Mouse (Mus musculus) right cerebral cortex, postnatal 10 days (tissue): ENCODE data around the gene AI467606.
"Not testable (repeated sequence)": the region's sequence is repeated elsewhere in the genome, so short reads cannot be mapped to it uniquely, and the experiment has no call there.

ENCODE experiments used
- DNase-seq, 2 experiments: peaks; one replicate each; pipeline ENCODE4 v3.0.0; 2021; ENCODE audit warnings: low spot score in 2 of 2

Gene AI467606

DNA sequence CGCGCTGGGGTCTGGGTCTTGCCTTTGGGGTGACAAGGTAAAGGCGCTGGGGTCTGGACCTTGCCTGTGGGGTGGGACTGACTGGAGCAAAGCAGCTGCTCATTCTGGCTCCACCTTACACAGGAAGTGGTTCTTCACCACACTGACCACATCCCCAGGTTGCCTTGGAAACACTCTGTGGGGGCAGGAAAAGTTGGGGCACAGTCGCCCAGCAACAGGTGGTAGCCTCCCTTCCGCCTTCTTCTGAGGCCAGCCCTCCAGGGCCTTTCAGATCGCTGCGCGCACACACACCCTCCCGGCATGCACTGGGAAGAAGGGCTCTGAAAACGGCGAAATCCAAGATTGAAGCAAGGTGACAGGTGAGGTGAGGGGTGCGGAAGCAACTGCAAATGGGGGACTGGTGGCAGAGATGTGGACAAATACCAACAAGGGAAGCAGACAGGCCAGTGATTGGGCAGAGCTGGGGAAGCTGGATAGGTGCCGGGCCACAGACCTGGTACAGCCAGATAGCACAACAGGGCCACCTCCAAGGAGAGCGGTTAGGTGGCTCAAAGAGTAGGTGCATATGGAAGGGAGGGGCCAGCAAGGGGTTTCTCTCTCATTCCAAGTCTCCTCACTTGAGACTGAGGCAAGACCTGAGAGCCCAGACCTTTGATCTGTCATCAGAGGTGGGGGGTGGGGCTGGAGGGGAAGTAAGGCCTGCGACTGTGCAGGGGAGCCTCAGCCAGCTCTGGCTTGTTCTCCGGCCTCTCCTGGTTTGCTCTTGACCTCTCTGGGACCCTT is at the start of gene AI467606:
Gene AI467606 (plus strand): TSS at position 246 of the 783 bp plus-strand sequence.
- peak; percentile 50 to 54 for DNase-seq

DNA sequence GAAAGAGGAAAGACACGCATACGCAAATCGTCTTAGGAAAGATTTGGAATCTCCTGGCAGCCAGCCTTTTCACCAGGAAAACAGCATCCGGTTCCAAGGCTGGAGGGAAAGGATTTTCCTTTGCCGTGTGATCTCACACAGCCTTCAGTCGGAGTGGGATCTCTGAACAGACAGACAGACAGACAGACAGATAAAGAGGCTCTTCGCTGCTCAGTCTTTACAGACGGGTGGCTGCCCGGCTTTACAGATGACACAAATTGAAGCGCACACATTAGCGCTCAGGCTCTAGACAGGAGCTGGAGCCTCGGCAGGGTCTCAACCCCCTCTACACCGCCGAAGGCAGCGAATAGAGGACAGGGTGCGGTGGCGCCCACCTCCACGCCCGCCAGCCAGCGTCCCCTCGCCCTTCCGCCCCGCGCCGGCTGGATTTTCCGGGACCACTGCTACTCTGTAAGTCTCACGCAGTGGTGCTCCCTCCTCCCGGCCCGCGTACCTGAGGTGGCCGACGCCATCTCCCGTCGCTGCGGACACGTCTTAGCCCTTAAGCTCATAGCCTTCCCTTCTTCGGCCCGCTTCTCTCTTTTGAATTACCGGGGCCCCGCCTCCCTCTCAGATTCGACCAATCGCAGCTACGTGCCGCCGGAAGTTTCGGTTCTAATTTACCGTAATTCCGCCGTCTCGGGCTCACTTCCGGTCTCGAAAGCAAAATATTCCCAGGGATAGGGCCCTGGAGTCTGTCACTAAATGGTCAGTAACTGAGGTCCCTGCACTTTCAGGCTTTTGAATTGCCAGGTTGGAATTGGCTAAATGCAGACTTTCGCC is 49.1 kb upstream of the AI467606 start, which contains the start of gene Kif22:
Gene Kif22 (minus strand): TSS at position 621 of the 822 bp plus-strand sequence.
- DNase-seq, result peak; percentile 93 to 94

DNA sequence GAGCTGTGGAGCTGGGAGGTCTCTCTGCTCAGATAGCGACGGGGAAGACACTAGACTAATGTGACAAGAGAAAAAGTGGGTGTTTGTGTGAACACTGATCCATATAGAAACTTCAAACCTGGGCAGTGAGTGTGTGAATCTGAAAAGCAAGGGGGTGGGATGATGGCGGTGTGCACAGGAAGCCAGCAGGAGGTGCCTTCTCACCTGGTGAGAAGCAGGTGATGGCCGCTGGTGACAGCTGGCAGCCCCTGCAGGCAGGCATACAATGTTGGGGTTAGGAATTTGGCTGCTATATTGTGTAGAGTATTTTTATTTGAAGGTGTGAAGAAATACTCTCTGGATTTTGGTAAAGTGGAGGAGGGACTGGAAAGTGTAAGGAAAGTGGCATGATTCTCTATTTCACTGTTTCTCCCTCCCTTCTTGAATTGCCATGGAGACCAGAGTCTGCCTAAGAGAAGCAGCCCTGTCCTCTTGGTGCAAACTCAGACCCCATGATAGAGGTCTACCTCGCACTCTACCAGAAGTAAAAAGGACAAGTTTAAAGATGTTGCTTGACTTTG is 36.1 kb upstream of the AI467606 start:
- no peak for DNase-seq

DNA sequence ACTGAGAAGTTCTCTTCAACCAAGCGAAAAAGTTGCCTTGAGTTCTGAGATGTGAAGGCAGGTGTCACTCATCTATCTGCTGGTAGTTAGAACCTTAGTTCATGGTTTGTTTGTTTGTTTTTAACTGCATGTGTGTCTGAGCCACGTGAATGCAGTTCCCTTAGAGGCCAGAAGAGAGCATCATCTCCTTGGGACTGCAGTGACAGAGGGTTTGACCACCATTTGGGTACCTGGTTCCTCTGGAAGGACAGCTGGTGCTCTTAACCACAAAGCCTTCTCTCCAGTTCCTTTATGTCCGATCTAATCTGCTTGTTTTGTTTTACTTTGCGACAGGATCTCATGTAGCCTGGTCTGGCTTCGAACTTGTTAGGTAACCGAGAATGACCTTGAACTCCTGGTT is 25.6 kb upstream of the AI467606 start:
- no peak for DNase-seq

DNA sequence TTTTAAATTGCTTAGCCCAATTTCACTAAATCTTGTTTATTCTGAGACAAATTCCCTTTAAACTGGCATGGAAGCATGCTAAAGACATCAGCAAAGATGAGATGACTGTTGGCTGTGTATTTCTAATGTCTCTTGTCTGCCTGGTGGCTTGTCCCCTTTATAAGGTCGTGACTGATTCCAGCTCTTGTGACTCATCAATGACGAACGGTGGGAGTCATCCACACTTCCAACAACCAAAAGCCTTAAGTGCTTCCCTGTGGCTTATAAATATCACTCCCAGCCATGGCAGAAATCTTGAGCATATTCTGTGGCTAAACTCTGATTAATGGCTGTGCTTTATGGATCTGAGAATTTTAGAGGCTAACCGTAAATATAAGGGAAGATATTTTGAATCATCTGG is 24.8 kb upstream of the AI467606 start:
- no peak for DNase-seq

DNA sequence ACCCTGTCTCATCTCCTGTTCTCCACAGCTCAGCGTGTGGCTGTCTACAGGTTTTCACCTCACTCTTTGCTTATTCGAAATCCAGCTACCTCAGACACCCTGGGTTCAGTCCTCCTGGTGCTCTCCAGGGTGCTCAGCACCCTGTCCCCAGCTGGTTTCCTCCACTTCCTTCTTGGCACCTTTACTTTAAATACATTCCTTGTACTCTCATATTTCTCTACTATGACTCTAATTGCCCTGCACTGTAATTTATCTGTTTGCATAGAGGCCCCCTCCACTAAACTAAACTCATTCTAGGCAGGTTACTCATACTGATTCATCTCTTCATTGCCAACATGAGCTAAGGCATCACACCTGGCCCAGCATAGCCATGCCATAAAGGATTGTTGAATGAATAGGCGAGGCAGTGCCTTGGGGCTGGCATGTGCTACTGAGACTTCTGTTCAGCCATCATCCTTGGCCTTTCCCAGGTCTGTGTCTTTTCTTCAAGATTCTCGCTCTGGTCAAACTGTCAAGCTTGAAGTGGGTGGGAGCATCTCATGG is 20.2 kb upstream of the AI467606 start:
- DNase-seq, result no peak

DNA sequence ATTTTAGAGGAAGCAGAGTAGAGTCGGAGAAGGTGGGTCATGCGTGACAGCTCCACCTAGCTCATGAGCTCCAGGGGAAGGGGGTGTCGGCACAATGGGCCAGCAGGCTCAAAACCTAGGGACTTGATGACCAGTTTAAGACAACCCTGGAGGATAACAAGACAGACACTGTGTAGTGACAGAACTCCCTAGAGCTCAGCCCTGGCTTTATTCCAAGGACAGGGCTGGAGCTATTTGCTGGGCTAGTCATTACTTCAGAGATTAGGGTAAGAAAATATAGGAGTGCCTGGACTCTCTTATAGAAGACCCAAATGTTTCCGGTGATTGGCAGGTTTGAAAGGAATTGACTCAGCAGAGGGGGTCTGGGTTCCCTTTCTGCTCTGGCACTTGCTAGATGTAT is 17.9 kb upstream of the AI467606 start:
- no peak for DNase-seq

DNA sequence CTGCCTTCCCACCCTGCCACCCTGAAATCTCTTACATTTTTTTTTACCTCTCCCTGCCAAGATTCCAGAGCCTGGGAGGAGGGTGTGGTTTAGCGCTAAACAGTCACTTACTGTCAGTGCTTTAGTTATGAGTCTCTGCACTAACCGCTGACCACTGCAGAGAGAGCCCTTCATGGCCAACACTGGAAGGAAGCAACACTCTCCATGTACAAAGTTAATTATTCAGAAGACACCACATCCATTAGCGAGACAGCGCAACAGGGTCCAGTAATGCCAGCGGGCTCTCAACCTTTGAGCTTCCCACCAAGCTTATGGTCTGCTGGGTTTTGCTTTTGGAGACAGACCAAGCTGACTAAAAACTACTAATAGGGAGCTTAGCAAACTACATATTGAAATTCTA is 15.0 kb upstream of the AI467606 start:
- DNase-seq, result no peak

DNA sequence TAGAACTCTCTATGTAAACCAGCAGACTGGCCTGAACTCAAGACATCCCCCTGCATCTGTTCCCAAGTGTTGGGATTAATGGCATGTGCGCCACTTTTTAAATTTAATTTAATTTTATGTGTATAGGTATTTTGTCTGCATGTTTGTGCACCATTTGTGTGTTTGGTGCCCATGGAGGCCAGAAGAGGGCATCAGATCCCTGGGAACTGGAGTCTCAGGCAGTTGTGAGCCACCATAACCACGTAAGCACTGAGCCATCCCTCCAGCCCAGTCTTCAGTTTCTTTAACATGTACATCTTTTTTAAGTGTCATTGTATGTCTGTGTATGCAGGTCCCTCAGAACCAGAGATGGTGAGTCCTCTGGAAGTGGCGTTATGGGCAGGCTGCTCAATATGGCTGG is 13.5 kb upstream of the AI467606 start:
- no peak for DNase-seq

DNA sequence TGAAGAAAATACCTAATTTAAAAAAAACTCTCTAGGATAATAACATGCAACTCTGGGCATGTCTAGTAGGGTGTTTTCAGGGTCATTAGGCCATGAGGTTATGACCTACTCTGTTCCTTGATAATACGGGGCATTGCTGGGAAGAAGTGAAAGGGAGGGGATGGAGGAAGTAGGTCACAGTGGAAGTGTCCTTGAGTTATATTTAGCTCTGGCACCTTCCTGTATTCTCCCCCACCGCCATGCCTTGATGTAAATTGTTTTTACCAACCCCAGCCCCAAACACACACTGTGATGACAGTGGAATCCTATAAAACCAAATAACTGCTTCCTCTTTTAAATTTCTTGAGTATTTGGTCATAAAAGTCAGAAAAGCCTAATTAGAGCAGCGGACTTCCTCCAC is 11.1 kb upstream of the AI467606 start:
- no peak for DNase-seq

DNA sequence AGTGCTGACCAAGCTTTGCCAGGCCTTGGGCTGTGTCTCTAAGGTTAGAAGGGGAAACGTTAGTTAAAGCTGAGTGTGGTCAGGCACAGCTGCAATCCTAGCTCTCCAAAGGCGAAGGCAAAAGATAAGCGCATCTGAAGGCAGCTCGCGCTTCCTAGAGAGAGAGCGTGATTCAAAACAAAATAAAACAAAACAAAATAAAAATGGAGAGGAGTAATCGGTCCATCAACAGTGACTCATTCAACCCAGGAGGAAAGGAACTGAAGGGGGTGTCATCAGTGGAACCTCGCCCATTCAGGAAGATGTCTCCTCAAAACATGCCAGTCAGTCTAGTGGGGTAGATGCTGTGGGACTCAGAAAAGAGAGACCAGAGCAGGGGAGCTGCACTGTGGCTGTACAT is 8.9 kb upstream of the AI467606 start:
- no peak for DNase-seq

DNA sequence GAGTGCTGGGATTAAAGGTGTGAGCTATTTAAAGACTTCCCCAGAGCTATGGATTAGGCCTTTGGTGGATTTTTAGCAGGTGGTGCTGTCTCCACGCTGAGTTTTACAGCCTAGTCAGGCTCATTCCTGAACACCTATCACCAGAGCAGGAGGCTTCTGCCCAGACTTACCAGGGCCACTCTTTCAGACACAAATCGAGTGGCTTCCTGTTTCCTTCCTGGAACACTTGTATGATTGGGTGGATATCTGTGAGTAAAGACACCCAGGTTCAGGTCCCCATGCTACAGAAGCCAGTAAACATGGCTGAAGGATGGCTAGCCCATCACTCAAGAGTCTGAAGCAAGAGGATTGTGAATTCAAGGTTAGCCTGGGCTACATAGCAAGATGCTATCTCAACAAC is 8.2 kb upstream of the AI467606 start:
- DNase-seq, result no peak

DNA sequence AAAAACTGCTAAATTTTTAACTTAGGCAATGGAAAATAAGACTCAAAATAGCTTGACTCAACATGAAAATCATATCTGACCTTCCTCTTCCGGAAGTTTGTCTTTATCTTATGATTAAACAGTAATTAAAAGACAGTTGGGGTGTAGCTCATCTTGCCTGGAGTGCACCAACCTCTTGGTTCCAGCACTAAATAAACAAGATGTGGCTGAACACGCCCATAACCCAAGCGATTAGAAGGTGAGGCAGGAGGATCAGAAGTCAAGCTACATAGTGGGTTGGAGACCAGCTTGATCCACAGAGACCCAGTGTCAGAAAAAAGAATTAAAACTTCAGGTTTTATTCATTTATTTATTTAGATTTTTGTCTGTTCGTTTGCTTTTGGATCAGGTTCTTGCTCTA is 7.5 kb upstream of the AI467606 start:
- DNase-seq, result no peak

DNA sequence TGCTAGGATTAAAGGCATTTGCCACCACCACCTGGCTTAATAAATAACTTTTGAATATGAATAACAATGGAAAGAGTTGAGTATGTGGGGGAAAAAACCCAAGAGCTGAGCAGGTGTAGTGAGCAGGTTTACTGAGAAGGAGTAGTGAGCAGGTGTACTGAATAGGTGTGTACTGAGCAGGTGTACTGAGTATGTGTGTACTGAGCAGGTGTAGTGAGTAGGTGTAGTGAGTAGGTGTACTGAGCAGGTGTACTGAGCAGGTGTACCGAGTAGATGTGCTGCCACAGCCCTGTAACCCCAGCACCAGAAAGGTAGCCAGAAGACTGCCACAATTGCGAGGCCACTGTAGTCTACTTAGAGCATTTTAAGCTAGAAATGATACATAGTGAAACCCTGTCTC is 6.4 kb upstream of the AI467606 start:
- DNase-seq, result no peak

DNA sequence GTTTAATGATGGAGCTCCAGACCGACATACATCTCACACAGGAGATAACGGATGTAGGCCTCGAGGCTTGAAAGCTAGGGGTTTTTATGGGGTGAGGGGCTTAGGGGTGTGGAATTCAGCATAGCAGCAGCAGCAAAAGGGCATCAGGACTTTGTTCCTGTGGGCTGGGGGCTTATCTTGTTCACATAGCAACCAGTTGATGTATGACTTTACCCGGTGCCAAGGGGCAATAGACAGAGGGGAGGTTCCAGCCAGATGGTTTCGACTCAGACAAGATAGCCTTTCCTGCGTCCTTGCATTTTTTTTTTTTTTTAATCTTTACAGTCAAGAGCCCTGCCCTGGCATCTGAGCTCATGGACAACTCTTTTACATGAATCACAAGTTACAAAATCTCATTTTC is 5.4 kb upstream of the AI467606 start:
- not testable (repeated sequence) for DNase-seq

DNA sequence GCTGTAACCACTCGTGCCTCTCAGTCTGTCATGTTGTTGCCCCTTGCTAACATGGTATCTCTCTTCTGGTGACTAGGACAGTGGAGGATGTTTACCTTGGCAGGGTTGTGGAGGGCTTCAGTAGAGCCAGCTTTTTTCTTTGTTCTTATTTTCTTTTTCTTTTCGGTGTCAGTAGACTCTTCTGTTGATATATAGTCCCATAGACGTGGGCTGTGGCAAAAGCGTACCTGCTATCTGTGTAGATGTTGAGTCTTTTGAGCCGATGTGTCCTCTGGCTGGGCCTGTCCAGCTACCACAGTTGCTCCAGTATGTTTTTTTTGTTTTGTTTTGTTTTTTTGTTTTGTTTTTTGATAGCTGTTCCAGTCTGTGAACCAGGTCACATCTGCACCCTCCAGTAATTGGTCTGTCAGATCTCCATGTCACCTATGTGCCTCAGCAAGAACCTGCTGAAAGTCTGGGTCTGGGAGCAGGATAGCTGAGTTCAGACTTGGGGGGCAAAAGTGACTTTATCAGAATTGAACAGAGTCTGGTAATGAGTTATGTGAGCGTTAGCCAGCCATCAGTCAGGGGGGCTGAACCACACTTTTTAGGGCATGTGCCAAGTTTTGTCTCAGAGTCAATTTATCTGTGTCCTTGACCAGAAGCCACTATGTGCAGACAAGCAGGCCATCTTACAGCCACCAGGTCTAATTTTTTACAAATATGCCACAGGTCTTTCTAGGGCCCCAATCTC is 3.7 kb upstream of the AI467606 start, which contains the start of gene Zg16:
Gene Zg16 (minus strand): TSS at position 51 of the 733 bp plus-strand sequence.
- not testable (repeated sequence) for DNase-seq

DNA sequence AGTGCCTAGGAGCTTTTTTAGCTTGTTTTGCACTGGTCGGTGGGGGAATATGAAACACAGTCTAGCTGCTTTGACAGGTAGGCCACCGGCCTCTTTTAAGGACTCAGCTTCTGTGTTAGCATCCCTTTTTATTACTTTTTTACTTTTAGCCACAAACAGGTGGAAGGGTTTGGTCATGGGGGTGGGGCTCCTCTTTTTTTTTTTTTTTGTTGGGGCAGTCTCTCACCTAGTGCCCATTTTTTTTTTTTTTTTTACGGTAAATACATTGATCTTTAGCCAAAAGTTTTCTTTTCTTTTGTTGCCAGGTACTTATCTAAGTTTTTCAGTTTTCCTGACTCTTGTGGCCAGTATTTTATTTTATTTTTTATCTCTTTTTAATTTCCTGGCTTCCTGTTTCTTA is 3.1 kb upstream of the AI467606 start:
- DNase-seq, result no peak

DNA sequence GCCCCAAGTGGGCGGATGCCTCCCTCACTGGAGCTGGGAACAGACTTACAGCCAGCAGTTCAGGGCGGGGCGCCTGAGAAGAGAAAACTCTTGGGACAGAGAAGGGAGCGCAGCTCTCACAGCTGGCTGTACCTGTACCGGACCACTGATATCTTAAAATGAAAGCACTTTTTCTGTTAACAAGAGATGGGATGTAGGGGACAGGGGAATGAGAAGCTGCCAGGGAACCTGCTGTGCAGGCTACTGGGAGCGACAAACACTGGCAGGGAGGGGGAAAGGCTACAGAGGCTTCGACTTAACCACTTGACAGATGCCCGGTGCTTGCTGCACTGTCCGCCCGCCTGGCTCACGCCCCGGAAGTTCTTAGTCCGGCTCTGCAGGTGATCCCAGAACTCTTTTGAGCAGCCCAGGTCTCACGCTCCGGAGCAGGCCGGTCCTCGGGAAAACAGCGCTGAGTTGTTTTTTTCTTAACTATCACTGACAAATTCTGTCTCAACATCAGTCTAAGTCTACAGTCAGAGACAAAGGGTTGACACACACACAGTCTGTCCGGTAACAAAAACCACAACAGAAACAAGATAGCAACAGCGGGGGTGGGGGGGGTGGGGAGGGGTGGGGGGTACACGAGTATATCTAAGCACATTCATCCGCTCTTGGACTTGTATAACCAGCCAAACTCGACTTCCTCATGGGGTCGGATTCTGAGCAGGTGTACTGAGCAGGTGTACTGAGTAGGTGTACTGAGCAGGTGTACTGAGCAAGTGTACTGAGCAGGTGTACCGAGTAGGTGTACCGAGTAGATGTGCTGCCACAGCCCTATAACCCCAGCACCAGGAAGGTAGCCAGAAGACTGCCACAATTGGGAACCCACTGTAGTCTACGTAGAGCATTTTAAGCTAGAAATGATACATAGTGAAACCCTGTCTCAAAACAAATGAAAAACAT is 2.0 kb upstream of the AI467606 start:
- DNase-seq, result no peak

DNA sequence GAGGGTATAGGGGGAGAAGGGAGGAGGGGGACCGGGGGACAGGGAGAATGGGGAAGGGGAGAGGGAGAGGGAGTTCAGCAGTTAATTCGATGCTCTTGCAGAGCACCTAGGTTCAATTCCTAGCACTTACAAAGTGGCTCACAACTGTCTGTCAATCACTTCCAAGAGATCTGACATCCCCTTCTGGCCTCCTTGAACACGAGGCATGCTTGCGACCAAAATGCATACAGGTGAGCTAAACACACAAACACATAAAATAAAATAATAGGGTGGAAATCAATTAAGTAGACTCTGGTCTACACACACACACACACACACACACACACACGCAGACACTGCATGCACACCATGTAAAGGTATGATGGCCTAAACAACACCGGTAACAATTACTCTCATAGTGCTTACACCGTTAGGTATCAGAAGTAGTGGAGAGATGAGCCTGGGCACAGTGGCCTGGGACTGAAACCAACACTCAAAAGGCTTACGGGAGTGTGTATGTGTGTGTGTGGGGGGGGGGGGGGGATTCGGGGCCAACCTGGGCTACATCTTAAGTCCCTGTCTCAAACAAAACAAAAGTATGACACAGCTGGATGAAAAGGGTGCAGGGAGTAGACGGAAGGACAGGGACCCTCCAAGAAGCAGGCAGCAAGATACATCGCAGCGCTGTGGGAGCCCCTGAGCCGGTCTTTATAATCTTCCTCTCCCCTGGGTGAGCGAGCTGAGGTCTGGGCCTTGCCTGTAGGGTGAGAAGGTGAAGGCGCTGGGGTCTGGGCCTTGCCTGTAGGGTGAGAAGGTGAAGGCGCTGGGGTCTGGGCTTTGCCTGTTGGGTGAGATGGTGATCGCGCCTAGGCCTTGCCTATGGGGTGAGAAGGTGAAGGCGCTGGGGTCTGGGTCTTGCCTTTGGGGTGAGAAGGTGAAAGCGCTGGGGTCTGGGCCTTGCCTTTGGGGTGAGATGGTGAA is 725 bp upstream of the AI467606 start:
- DNase-seq, result no peak
